Mouse (Mus musculus) embryonic facial prominence, embryonic 11.5 days (tissue): ENCODE data around the gene Ppm1b. TPM values are rescaled to one million over a fixed set of nuclear protein-coding genes. Genes with fewer than 3 reads are reported as not detected.

ENCODE experiments used
- ATAC-seq: fragments of 200-750 bp; cut with Nextera tagmentation; replicated peaks from 2 replicates; pipeline ENCODE4 v1.8.0; 2017; ENCODE audit warnings: low read depth; ENCODE audit not compliant: insufficient number of reproducible peaks, low FRiP score, low TSS enrichment
- DNase-seq: peaks from one replicate; pipeline ENCODE4 v3.0.0-alpha.2; 2015; ENCODE audit warnings: low spot score
- H3K27ac ChIP-seq: fragments of 300-500 bp; sonication (generic); replicated peaks from 2 replicates; pipeline ENCODE4 v1.5.1; 2014; ENCODE audit warnings: mild to moderate bottlenecking, low read depth, low read length, control low read depth
- H3K27me3 ChIP-seq: fragments of 300-500 bp; sonication (generic); 2 replicates; pipeline ENCODE4 v1.6.1; 2014; ENCODE audit warnings: mild to moderate bottlenecking, low read length, moderate library complexity, mixed read lengths; ENCODE audit not compliant: control insufficient read depth, insufficient read depth
- H3K36me3 ChIP-seq: fragments of 300-500 bp; sonication (generic); replicated peaks from 2 replicates; pipeline ENCODE4 v1.6.1; 2014; ENCODE audit warnings: low read depth, mild to moderate bottlenecking, low read length, moderate library complexity, mixed read lengths; ENCODE audit not compliant: control insufficient read depth, insufficient read depth
- H3K4me1 ChIP-seq: fragments of 300-500 bp; sonication (generic); 2 replicates; pipeline ENCODE4 v1.6.1; 2014; ENCODE audit warnings: low read length, mixed read lengths; ENCODE audit not compliant: control insufficient read depth, insufficient read depth
- H3K4me2 ChIP-seq: fragments of 300-500 bp; sonication (generic); 2 replicates; pipeline ENCODE4 v1.6.1; 2014; ENCODE audit warnings: low read depth, mild to moderate bottlenecking, control low read depth, low read length, moderate library complexity
- H3K4me3 ChIP-seq: fragments of 300-500 bp; sonication (generic); 2 replicates; pipeline ENCODE4 v1.5.1; 2014; ENCODE audit warnings: low read depth, low read length, control low read depth
- H3K9ac ChIP-seq: fragments of 300-500 bp; sonication (generic); replicated peaks from 2 replicates; pipeline ENCODE4 v1.6.1; 2014; ENCODE audit warnings: mild to moderate bottlenecking, control low read depth, low read length
- H3K9me3 ChIP-seq: fragments of 300-500 bp; sonication (generic); replicated peaks from 2 replicates; pipeline ENCODE4 v1.6.1; 2016; ENCODE audit warnings: mild to moderate bottlenecking, low read length, inconsistent platforms, mixed read lengths; ENCODE audit not compliant: control insufficient read depth
- WGBS: fragments of 180-500 bp; shearing (Covaris S2); extraction: QIAGEN DNeasy Blood & Tissue Kit; methylation state at CpG from one replicate; pipeline ENCODE4 v1.1.7; 2014; 5-methylcytosine and 5-hydroxymethylcytosine counted together
- polyA plus RNA-seq: library from polyadenylated mRNA; unstranded; fragments of >200 nt; fragmentation: Nextera tagmentation; extraction: Ambion mirVana; gene quantifications from 2 replicates; pipeline ENCODE4 v1.2.1, GENCODE M21; 2014

Ppm1b gene
- polyA plus RNA-seq, 1 experiment from 2014 or later, result 93.9 TPM

GRCm38 (mm10) chr17:85026436-85026835, 69.9 kb downstream of the Ppm1b start:
- DNase-seq (no peak), ATAC-seq (no peak)
- H3K27me3 ChIP-seq, result no peaks in the 10 kb centered on the region
- H3K9ac ChIP-seq, result no peak overlapping the region
- no peaks in the 10 kb centered on the region for H3K4me1 ChIP-seq
- H3K27ac ChIP-seq, result no peak overlapping the region
- no peaks in the 10 kb centered on the region for H3K9me3 ChIP-seq
- H3K4me2 ChIP-seq, result no peak overlapping the region
- H3K4me3 ChIP-seq, result no peak overlapping the region
- no peaks in the 10 kb centered on the region for H3K36me3 ChIP-seq
- WGBS, result 86% methylated on average over 6 of the region's 6 CpGs

DNA sequence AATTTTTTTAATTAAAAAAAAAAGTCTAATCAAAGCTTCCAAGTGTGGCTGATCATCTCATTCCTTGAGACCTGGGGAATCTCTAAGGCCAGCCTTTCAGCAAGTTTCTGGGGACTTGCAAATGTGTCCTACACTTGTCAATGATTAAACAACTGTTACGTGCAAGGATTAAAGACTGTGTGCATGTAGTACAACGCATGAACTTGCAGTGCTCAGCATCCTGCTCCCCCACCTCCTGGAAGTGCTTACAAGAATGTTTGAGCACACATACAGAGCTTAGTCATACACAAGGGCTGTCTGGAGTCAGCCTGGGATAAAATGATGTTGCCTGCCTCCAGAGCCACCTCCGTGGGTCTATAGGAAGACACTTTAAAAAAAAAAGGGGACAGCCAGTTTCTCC, 70.7 kb downstream of the Ppm1b start:
- Histone ChIP-seq H3K9me3 (no peaks in the 10 kb centered on the region), H3K4me1 (no peaks in the 10 kb centered on the region), H3K9ac (no peak overlapping the region), H3K4me3 (no peak overlapping the region), H3K27ac (no peak overlapping the region), H3K36me3 (no peaks in the 10 kb centered on the region), H3K27me3 (no peaks in the 10 kb centered on the region), H3K4me2 (no peak overlapping the region)
- 88% methylated on average over 3 of the region's 3 CpGs for WGBS
- DNase-seq (no peak), ATAC-seq (no peak)

DNA sequence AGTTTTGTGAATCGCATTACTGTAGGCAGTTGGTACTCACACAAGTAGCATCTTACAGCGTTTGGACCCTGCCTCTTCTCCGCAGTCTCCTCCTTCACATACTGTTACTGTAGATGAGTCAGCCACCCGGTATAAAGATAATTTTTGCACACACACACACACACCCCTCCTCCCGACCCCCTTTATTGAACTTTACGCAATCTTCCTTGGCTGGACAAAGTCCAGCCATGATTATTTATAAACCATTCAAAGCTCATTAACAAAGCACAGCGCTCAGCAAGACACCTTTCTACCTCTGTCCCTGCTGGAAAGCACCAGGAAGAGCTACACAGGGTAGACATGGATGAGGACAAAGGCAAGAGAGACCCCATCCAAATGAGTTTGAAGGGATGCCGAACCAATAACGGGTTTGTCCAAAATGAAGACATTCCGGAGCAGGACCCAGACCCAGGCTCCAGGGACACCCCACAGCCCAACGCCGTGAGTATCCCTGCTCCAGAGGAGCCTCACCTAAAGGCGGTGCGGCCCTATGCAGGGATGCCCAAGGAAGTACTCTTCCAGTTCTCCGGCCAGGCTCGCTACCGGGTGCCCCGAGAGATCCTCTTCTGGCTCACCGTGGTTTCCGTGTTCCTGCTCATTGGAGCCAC, 71.7 kb downstream of the Ppm1b start, which contains the start of gene Slc3a1:
Gene Slc3a1, plus strand, starts transcription at position 284 of the 647 bp plus-strand sequence.
- Histone ChIP-seq H3K4me1 (no peaks in the 10 kb centered on the region), H3K9me3 (no peaks in the 10 kb centered on the region), H3K27ac (no peak within 1 kb of the TSS), H3K4me3 (no peak within 1 kb of the TSS), H3K27me3 (no peaks in the 10 kb centered on the region), H3K36me3 (no peaks in the 10 kb centered on the region), H3K4me2 (no peak within 1 kb of the TSS), H3K9ac (no peak within 1 kb of the TSS)
- no peak for ATAC-seq
- WGBS, result 93% methylated on average over 20 of the region's 20 CpGs
- DNase-seq, result no peak

DNA sequence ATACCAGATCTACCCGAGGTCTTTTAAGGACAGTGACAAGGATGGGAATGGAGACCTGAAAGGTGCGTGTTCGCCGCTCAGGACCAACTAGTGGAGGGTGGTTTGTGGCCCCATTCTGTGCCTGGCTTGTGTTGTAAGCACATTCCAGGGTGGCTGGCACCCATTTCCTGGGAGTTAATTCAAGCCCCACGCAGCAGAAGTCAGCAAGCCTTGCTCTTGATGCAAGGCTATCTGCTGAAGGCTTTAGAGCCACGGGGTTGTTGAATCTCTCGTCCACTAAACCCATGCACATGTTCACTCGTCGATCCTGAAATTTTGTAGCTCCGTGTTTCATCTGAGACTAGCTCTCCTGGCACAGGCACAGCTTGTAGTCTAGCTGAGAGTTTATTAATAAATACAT, 72.3 kb downstream of the Ppm1b start:
- ATAC-seq (no peak), DNase-seq (no peak)
- H3K27ac ChIP-seq, result no peak overlapping the region
- H3K9me3 ChIP-seq, result no peaks in the 10 kb centered on the region
- no peaks in the 10 kb centered on the region for H3K36me3 ChIP-seq
- H3K4me3 ChIP-seq, result no peak overlapping the region
- H3K4me2 ChIP-seq, result no peak overlapping the region
- 95% methylated on average over 10 of the region's 10 CpGs for WGBS
- no peak overlapping the region for H3K9ac ChIP-seq
- no peaks in the 10 kb centered on the region for H3K4me1 ChIP-seq
- no peaks in the 10 kb centered on the region for H3K27me3 ChIP-seq

GRCm38 (mm10) chr17:85030651-85031050, 74.1 kb downstream of the Ppm1b start:
- Histone ChIP-seq H3K36me3 (no peaks in the 10 kb centered on the region), H3K4me1 (no peaks in the 10 kb centered on the region), H3K27ac (no peak overlapping the region), H3K4me2 (no peak overlapping the region), H3K9ac (no peak overlapping the region), H3K9me3 (no peaks in the 10 kb centered on the region), H3K27me3 (no peaks in the 10 kb centered on the region), H3K4me3 (no peak overlapping the region)
- WGBS, result 81% methylated on average over 5 of the region's 5 CpGs
- no peak for ATAC-seq
- DNase-seq, result no peak

- no peaks in the 10 kb centered on the region for H3K9me3 ChIP-seq
- WGBS, result 85% methylated on average over 3 of the region's 3 CpGs
- H3K9ac ChIP-seq, result no peak overlapping the region
- H3K4me1 ChIP-seq, result no peaks in the 10 kb centered on the region
- no peaks in the 10 kb centered on the region for H3K36me3 ChIP-seq
- no peaks in the 10 kb centered on the region for H3K27me3 ChIP-seq
- H3K27ac ChIP-seq, result no peak overlapping the region
- DNase-seq (no peak), ATAC-seq (no peak)
- no peak overlapping the region for H3K4me3 ChIP-seq
- H3K4me2 ChIP-seq, result no peak overlapping the region
Measured at GRCm38 (mm10) chr17:85033087-85033486, 76.5 kb downstream of the Ppm1b start.

- H3K4me3 ChIP-seq, result no peak overlapping the region
- no peaks in the 10 kb centered on the region for H3K27me3 ChIP-seq
- H3K27ac ChIP-seq, result no peak overlapping the region
- H3K4me2 ChIP-seq, result no peak overlapping the region
- no peaks in the 10 kb centered on the region for H3K36me3 ChIP-seq
- no peak overlapping the region for H3K9ac ChIP-seq
- 69% methylated on average over 11 of the region's 11 CpGs for WGBS
- DNase-seq (no peak), ATAC-seq (no peak)
- H3K4me1 ChIP-seq, result no peaks in the 10 kb centered on the region
- H3K9me3 ChIP-seq, result no peaks in the 10 kb centered on the region
Measured at GRCm38 (mm10) chr17:85034068-85034467, 77.5 kb downstream of the Ppm1b start.

- no peak overlapping the region for H3K4me2 ChIP-seq
- no peak for ATAC-seq
- no peaks in the 10 kb centered on the region for H3K36me3 ChIP-seq
- no peaks in the 10 kb centered on the region for H3K27me3 ChIP-seq
- no peak overlapping the region for H3K9ac ChIP-seq
- no peak for DNase-seq
- no peak overlapping the region for H3K4me3 ChIP-seq
- no peaks in the 10 kb centered on the region for H3K4me1 ChIP-seq
- H3K27ac ChIP-seq, result no peak overlapping the region
- no peaks in the 10 kb centered on the region for H3K9me3 ChIP-seq
- 86% methylated on average over 5 of the region's 5 CpGs for WGBS
Measured at GRCm38 (mm10) chr17:85037855-85038254, 81.3 kb downstream of the Ppm1b start.
